Mouse (Mus musculus) embryonic fibroblast, embryonic 13.5 days (primary cell): ENCODE measurements around the gene Dyrk1b.

Experiments
- CTCF ChIP-seq: IDR thresholded peaks from 2 replicates; pipeline ENCODE4 v1.5.1; 2011; ENCODE audit warnings: mild to moderate bottlenecking, control low read depth, low read length, moderate library complexity, borderline replicate concordance; ENCODE audit not compliant: insufficient read depth
- POLR2A ChIP-seq: IDR thresholded peaks from 2 replicates; pipeline ENCODE4 v1.6.1; 2011; ENCODE audit warnings: low read depth, mild to moderate bottlenecking, control low read depth, low read length, moderate library complexity

GRCm38 (mm10) chr7:28214142-28214541, 34.9 kb downstream of the Dyrk1b start:
- TF ChIP-seq CTCF (peak; percentile 47; the same call in 1 of the 2 replicates), POLR2A (no peak)
